Mouse (Mus musculus): ENCODE measurements around the gene Rapgef4.

DNA sequence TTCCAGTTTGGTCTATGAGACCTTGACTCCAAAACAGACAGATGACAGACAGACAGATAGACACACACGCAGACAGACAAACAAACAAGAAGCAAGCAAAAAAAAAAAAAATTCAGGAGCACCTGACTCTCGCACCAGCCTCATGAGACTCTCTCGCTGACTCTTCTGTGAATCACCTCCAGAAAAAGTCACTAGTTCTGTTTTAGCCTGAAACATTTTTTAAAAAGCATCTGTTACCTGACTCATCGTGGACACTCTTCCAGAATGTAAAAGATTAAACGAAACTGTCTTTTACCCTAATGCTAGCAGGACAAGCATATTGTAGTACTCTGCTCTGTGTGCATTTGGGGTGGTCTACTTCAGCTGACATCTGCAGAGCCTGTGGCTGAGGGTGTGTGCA lies 44.6 kb downstream of the Rapgef4 start:
- TF ChIP-seq POLR2A (IDR thresholded peaks at IDR 0.05; ENCODE audit: borderline replicate concordance, insufficient read depth, low read length) (no peak), CTCF (IDR thresholded peaks at IDR 0.05; ENCODE audit: borderline replicate concordance, insufficient read depth, low read depth, low read length) (no peak)
